Mouse (Mus musculus) embryonic facial prominence, embryonic 13.5 days (tissue): Measurements from ENCODE around the gene Maml2. TPM values are rescaled to one million over a fixed set of nuclear protein-coding genes. Genes with fewer than 3 reads are reported as not detected.

ENCODE experiments used
- ATAC-seq: fragments of 200-750 bp; cut with Nextera tagmentation; 2 replicates; pipeline ENCODE4 v1.8.0; 2017; ENCODE audit warnings: low read depth; ENCODE audit not compliant: insufficient number of reproducible peaks, insufficient read depth, low FRiP score, low TSS enrichment
- H3K27ac ChIP-seq: fragments of 300-500 bp; sonication (generic); 2 replicates; pipeline ENCODE4 v1.5.1; 2015; ENCODE audit warnings: moderate library complexity, mild to moderate bottlenecking, inconsistent platforms
- H3K27me3 ChIP-seq: fragments of 300-500 bp; sonication (generic); 2 replicates; pipeline ENCODE4 v1.6.1; 2015; ENCODE audit warnings: mild to moderate bottlenecking, inconsistent platforms
- H3K36me3 ChIP-seq: fragments of 300-500 bp; sonication (generic); 2 replicates; pipeline ENCODE4 v1.6.1; 2015; ENCODE audit warnings: mild to moderate bottlenecking, inconsistent platforms
- H3K4me1 ChIP-seq: fragments of 300-500 bp; sonication (generic); 2 replicates; pipeline ENCODE4 v1.6.1; 2015; ENCODE audit warnings: inconsistent platforms
- H3K4me2 ChIP-seq: fragments of 300-500 bp; sonication (generic); 2 replicates; pipeline ENCODE4 v1.6.1; 2015; ENCODE audit warnings: moderate library complexity, mild to moderate bottlenecking, inconsistent platforms
- H3K4me3 ChIP-seq: fragments of 300-500 bp; sonication (generic); 2 replicates; pipeline ENCODE4 v1.5.1; 2015; ENCODE audit warnings: mild to moderate bottlenecking, inconsistent platforms
- H3K9ac ChIP-seq: fragments of 300-500 bp; sonication (generic); 2 replicates; pipeline ENCODE4 v1.6.1; 2015; ENCODE audit warnings: mild to moderate bottlenecking, inconsistent platforms
- H3K9me3 ChIP-seq: fragments of 300-500 bp; sonication (generic); 2 replicates; pipeline ENCODE4 v1.6.1; 2016; ENCODE audit warnings: inconsistent platforms
- WGBS: fragments of 180-500 bp; shearing (Covaris S2); methylation state at CpG from one replicate; pipeline ENCODE4 v1.1.7; 2015; ENCODE audit warnings: mixed read lengths; 5-methylcytosine and 5-hydroxymethylcytosine counted together
- polyA plus RNA-seq: library from polyadenylated mRNA; unstranded; fragments of >200 nt; fragmentation: Nextera tagmentation; extraction: Ambion mirVana; gene quantifications from 2 replicates; pipeline ENCODE4 v1.2.1, GENCODE M21; 2015

Maml2 gene
- polyA plus RNA-seq = 13.0 and 15.6 TPM in 2 replicates

GRCm38 (mm10) chr9:13297668-13298512 is at the start of gene Maml2:
Gene Maml2 (plus strand): TSS chr9:13297957.
- Histone ChIP-seq H3K27ac (peak within 1 kb of the TSS; percentile 80), H3K4me2 (peak within 1 kb of the TSS; percentile 96), H3K4me3 (peak within 1 kb of the TSS; percentile 58), H3K4me1 (peaks cover 50% of the 10 kb centered on the region), H3K36me3 (no peaks in the 10 kb centered on the region), H3K9ac (peak within 1 kb of the TSS; percentile 77), H3K27me3 (no peaks in the 10 kb centered on the region), H3K9me3 (no peaks in the 10 kb centered on the region)
- ATAC-seq = peak; percentile 79
- WGBS = under 1% methylated on average over 23 of the region's 23 CpGs

- H3K4me1 ChIP-seq = peaks cover 19% of the 10 kb centered on the region
- ATAC-seq = no peak
- H3K4me3 ChIP-seq = no peak overlapping the region
- H3K27me3 ChIP-seq = no peaks in the 10 kb centered on the region
- no peaks in the 10 kb centered on the region for H3K9me3 ChIP-seq
- no peaks in the 10 kb centered on the region for H3K36me3 ChIP-seq
- WGBS = 94% methylated on average over 4 of the region's 4 CpGs
- H3K9ac ChIP-seq = no peak overlapping the region
- no peak overlapping the region for H3K27ac ChIP-seq
- H3K4me2 ChIP-seq = no peak overlapping the region
These were observed 49.7 kb upstream of the Maml2 start for GRCm38 (mm10) chr9:13248104-13248503.

- Histone ChIP-seq H3K27ac (no peak overlapping the region), H3K36me3 (no peaks in the 10 kb centered on the region), H3K4me1 (peaks cover 7% of the 10 kb centered on the region; the same call in 1 of the 2 replicates), H3K27me3 (no peaks in the 10 kb centered on the region), H3K4me2 (no peak overlapping the region), H3K4me3 (no peak overlapping the region), H3K9me3 (no peaks in the 10 kb centered on the region), H3K9ac (no peak overlapping the region)
- no peak for ATAC-seq
- WGBS = 70% methylated on average over 2 of the region's 2 CpGs
These were observed 46.5 kb upstream of the Maml2 start for GRCm38 (mm10) chr9:13251251-13251650.

GRCm38 (mm10) chr9:13256726-13257125 is 41.0 kb upstream of the Maml2 start:
- Histone ChIP-seq H3K36me3 (no peaks in the 10 kb centered on the region), H3K27me3 (no peaks in the 10 kb centered on the region), H3K4me3 (no peak overlapping the region), H3K9ac (no peak overlapping the region), H3K9me3 (no peaks in the 10 kb centered on the region), H3K4me1 (no peaks in the 10 kb centered on the region), H3K4me2 (no peak overlapping the region), H3K27ac (no peak overlapping the region)
- 91% methylated on average over 1 of the region's 1 CpGs for WGBS
- ATAC-seq = no peak

GRCm38 (mm10) chr9:13258173-13258572 is 39.6 kb upstream of the Maml2 start:
- Histone ChIP-seq H3K9ac (no peak overlapping the region), H3K9me3 (no peaks in the 10 kb centered on the region), H3K27me3 (no peaks in the 10 kb centered on the region), H3K4me3 (no peak overlapping the region), H3K27ac (no peak overlapping the region), H3K4me1 (no peaks in the 10 kb centered on the region), H3K36me3 (no peaks in the 10 kb centered on the region), H3K4me2 (no peak overlapping the region)
- 90% methylated on average over 2 of the region's 2 CpGs for WGBS
- ATAC-seq = no peak

GRCm38 (mm10) chr9:13260980-13261379 is 36.8 kb upstream of the Maml2 start:
- 85% methylated on average over 3 of the region's 3 CpGs for WGBS
- H3K9me3 ChIP-seq = no peaks in the 10 kb centered on the region
- no peak overlapping the region for H3K4me2 ChIP-seq
- H3K9ac ChIP-seq = no peak overlapping the region
- H3K27ac ChIP-seq = no peak overlapping the region
- H3K36me3 ChIP-seq = no peaks in the 10 kb centered on the region
- ATAC-seq = no peak
- no peak overlapping the region for H3K4me3 ChIP-seq
- no peaks in the 10 kb centered on the region for H3K4me1 ChIP-seq
- H3K27me3 ChIP-seq = no peaks in the 10 kb centered on the region

GRCm38 (mm10) chr9:13273219-13273618 is 24.5 kb upstream of the Maml2 start:
- H3K27me3 ChIP-seq = no peaks in the 10 kb centered on the region
- no peak overlapping the region for H3K9ac ChIP-seq
- H3K4me2 ChIP-seq = no peak overlapping the region
- H3K4me1 ChIP-seq = no peaks in the 10 kb centered on the region
- H3K36me3 ChIP-seq = no peaks in the 10 kb centered on the region
- no peak overlapping the region for H3K27ac ChIP-seq
- no peak for ATAC-seq
- H3K4me3 ChIP-seq = no peak overlapping the region
- 81% methylated on average over 1 of the region's 1 CpGs for WGBS
- no peaks in the 10 kb centered on the region for H3K9me3 ChIP-seq

- Histone ChIP-seq H3K9ac (no peak overlapping the region), H3K27ac (no peak overlapping the region), H3K4me1 (no peaks in the 10 kb centered on the region), H3K9me3 (no peaks in the 10 kb centered on the region), H3K4me2 (no peak overlapping the region), H3K27me3 (no peaks in the 10 kb centered on the region), H3K4me3 (no peak overlapping the region), H3K36me3 (no peaks in the 10 kb centered on the region)
- 55% methylated on average over 2 of the region's 2 CpGs for WGBS
- no peak for ATAC-seq
These were observed 10.3 kb upstream of the Maml2 start for GRCm38 (mm10) chr9:13287482-13287881.

- peak; percentile 93 for ATAC-seq
- WGBS = under 1% methylated on average over 28 of the region's 28 CpGs
- Histone ChIP-seq H3K4me2 (peak overlapping the region; percentile 96), H3K9ac (peak overlapping the region; percentile 77), H3K27ac (peak overlapping the region; percentile 80), H3K36me3 (no peaks in the 10 kb centered on the region), H3K9me3 (no peaks in the 10 kb centered on the region), H3K4me3 (peak overlapping the region; percentile 58), H3K4me1 (peaks cover 40% of the 10 kb centered on the region), H3K27me3 (no peaks in the 10 kb centered on the region)
These were observed 1.3 kb upstream of the Maml2 start for GRCm38 (mm10) chr9:13296274-13297121.

- Histone ChIP-seq H3K9ac (peak overlapping the region; percentile 77), H3K27me3 (no peaks in the 10 kb centered on the region), H3K27ac (peak overlapping the region; percentile 80), H3K36me3 (no peaks in the 10 kb centered on the region), H3K4me1 (peaks cover 47% of the 10 kb centered on the region), H3K4me2 (peak overlapping the region; percentile 96), H3K4me3 (peak overlapping the region; percentile 58), H3K9me3 (no peaks in the 10 kb centered on the region)
- WGBS = under 1% methylated on average over 12 of the region's 12 CpGs
- no peak for ATAC-seq
These were observed 562 bp upstream of the Maml2 start for GRCm38 (mm10) chr9:13297122-13297667.

- Histone ChIP-seq H3K27ac (peak overlapping the region; percentile 80; the same call in 1 of the 2 replicates), H3K9ac (peak overlapping the region; percentile 77), H3K9me3 (no peaks in the 10 kb centered on the region), H3K36me3 (no peaks in the 10 kb centered on the region), H3K4me1 (peaks cover 52% of the 10 kb centered on the region), H3K4me3 (peak overlapping the region; percentile 58), H3K4me2 (peak overlapping the region; percentile 96), H3K27me3 (no peaks in the 10 kb centered on the region)
- no peak for ATAC-seq
- WGBS = 24% methylated on average over 9 of the region's 9 CpGs
These were observed 739 bp downstream of the Maml2 start for GRCm38 (mm10) chr9:13298513-13298878.
